Mouse (Mus musculus): ENCODE measurements around the gene Pip5k1c. TPM values are rescaled to one million over a fixed set of nuclear protein-coding genes. Genes with fewer than 3 reads are reported as not detected.
A peak's percentile ranks its signal among the peaks of the same experiment; 100 is the strongest.

Pip5k1c gene
- polyA plus RNA-seq, 1 experiment = 70.7 TPM

DNA sequence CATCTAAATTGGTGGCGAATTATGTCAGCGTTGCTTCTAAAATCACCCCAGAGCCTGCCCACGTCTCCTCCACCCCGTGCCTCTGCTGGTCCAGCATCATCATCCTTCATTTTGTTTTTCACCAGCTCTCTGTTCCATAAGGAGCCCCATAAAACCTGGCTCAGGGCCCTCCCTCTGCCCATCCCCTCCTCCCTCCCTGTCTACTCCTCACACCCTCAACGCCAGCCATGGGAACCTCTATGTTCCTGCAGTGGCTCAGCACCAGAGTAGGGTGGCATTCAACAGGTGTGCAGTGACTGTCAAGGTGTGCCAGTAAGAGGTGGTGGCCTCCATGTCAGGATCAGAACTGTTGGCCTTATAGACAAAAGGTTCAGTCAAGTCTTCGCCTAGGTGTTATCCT is 2.4 kb downstream of the Pip5k1c start:
- no peaks in the 10 kb centered on the region for H3K27me3 ChIP-seq (replicated peaks; ENCODE audit: control insufficient read depth, insufficient read depth, low read length)
- no peaks in the 10 kb centered on the region for H3K36me3 ChIP-seq (ENCODE audit: control insufficient read depth, insufficient read depth, low read length)
- no peak overlapping the region for H3K27ac ChIP-seq (ENCODE audit: insufficient read depth, low read depth, low read length)
- DNase-seq = no peak
- no peak overlapping the region for H3K4me3 ChIP-seq (ENCODE audit: insufficient read depth, low read depth, low read length)
- H3K4me1 ChIP-seq (ENCODE audit: control insufficient read depth, insufficient read depth, low read length) = peaks cover 59% of the 10 kb centered on the region
- TF ChIP-seq CTCF (conservative IDR thresholded peaks at IDR 0.05; ENCODE audit: insufficient read depth, insufficient read length, low read depth, low read length) (no peak), POLR2A (IDR thresholded peaks at IDR 0.05; ENCODE audit: low read depth, low read length) (no peak)
- 82% methylated on average over 6 of the region's 6 CpGs for WGBS

DNA sequence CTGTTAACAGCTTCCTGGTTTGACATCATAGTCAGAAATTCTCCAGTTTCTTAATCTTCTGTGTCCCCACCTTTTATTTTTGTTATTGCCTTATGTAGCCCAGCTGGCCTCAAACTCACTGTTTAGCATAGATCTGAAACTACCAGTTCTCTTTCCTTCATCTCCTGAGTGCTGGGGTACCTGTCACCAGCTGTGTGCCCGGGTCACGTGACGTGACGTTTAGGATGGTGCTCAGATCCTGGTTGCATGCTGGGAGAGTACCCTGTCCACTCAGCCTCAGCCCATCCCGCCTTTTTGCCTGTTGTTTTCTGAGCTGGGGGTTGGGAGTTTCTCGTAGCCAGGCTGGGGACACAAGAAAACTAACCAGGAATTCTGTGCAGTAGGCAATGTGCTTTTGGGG is 4.5 kb downstream of the Pip5k1c start:
- Histone ChIP-seq H3K4me3 (ENCODE audit: insufficient read depth, low read depth, low read length) (no peak overlapping the region), H3K36me3 (ENCODE audit: control insufficient read depth, insufficient read depth, low read length) (no peaks in the 10 kb centered on the region), H3K4me1 (ENCODE audit: control insufficient read depth, insufficient read depth, low read length) (peaks cover 77% of the 10 kb centered on the region), H3K27ac (ENCODE audit: insufficient read depth, low read depth, low read length) (peak overlapping the region; percentile 99), H3K27me3 (replicated peaks; ENCODE audit: control insufficient read depth, insufficient read depth, low read length) (no peaks in the 10 kb centered on the region)
- TF ChIP-seq CTCF (conservative IDR thresholded peaks at IDR 0.05; ENCODE audit: insufficient read depth, insufficient read length, low read depth, low read length) (no peak), POLR2A (IDR thresholded peaks at IDR 0.05; ENCODE audit: low read depth, low read length) (no peak)
- WGBS = 51% methylated on average over 6 of the region's 6 CpGs
- DNase-seq = no peak

DNA sequence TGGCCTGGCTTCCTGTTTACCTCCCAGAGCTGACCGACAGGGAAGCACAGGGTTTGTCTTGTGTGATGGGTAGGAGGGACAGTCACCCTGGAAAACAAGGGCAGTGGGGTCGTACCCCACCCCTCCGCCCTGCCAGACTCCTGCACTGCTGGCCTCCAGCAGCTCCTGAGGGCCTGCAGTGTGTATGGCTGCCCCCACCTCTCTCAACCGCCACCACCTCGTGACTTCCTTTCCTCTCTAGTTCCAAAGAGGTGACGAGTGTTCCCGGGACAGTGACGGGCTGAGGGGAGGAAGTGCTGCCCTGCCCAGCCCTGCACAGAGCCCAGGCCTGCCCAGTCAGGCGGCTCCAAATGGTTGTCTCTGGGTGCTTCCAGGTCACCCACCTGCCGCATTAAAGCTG is 5.1 kb downstream of the Pip5k1c start:
- H3K27ac ChIP-seq (ENCODE audit: insufficient read depth, low read depth, low read length) = peak overlapping the region; percentile 99
- peak; percentile 87 for DNase-seq
- no peaks in the 10 kb centered on the region for H3K27me3 ChIP-seq (replicated peaks; ENCODE audit: control insufficient read depth, insufficient read depth, low read length)
- no peaks in the 10 kb centered on the region for H3K36me3 ChIP-seq (ENCODE audit: control insufficient read depth, insufficient read depth, low read length)
- 23% methylated on average over 10 of the region's 10 CpGs for WGBS
- H3K4me1 ChIP-seq (ENCODE audit: control insufficient read depth, insufficient read depth, low read length) = peaks cover 80% of the 10 kb centered on the region
- peak overlapping the region; percentile 2; the same call in 1 of the 2 replicates for H3K4me3 ChIP-seq (ENCODE audit: insufficient read depth, low read depth, low read length)
- TF ChIP-seq POLR2A (IDR thresholded peaks at IDR 0.05; ENCODE audit: low read depth, low read length) (no peak), CTCF (conservative IDR thresholded peaks at IDR 0.05; ENCODE audit: insufficient read depth, insufficient read length, low read depth, low read length) (no peak)

DNA sequence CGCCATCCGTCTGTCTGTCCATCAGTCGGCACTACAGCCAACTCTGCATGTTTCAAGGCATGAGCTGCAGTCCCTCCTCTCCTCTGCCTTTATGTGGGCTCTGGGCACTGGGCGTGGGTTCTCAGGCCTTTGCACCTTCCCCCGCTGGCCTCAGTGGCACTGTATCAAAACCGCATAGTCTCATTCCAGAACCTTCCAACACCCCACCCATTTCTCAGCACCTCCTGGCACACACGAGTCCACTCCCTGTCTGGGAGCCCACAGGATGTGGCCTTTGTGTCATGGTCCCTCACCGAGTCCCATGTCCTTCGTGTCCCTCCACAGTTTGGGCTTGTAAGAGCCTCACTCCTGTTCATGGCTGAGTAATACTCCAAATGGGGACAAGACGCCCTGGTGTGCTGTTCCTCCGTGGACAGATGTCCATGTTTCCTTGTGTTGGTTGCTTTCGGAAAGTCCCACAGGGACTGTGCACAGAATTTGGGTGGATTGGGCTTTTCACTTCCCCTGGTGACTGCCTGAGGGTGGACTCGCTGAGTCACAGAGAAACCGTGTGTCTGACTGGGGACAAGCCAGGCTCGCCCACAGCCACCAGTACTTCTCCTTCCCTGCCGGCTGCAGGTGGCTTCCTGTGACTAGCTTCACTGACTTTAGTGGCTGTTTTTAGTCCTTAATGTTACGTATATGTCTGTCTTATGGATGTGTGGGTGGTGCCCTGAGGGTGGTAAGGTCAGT is 5.8 kb downstream of the Pip5k1c start:
- no peaks in the 10 kb centered on the region for H3K36me3 ChIP-seq (ENCODE audit: control insufficient read depth, insufficient read depth, low read length)
- H3K4me3 ChIP-seq (ENCODE audit: insufficient read depth, low read depth, low read length) = no peak overlapping the region
- peak; percentile 43 for DNase-seq
- 62% methylated on average over 17 of the region's 17 CpGs for WGBS
- H3K27me3 ChIP-seq (replicated peaks; ENCODE audit: control insufficient read depth, insufficient read depth, low read length) = no peaks in the 10 kb centered on the region
- peaks cover 86% of the 10 kb centered on the region for H3K4me1 ChIP-seq (ENCODE audit: control insufficient read depth, insufficient read depth, low read length)
- H3K27ac ChIP-seq (ENCODE audit: insufficient read depth, low read depth, low read length) = peak overlapping the region; percentile 99
- TF ChIP-seq CTCF (conservative IDR thresholded peaks at IDR 0.05; ENCODE audit: insufficient read depth, insufficient read length, low read depth, low read length) (no peak), POLR2A (IDR thresholded peaks at IDR 0.05; ENCODE audit: low read depth, low read length) (no peak)

- TF ChIP-seq POLR2A (IDR thresholded peaks at IDR 0.05; ENCODE audit: low read depth, low read length) = peak; percentile 65
- 0 out of 2 replicates have a peak, but pooled peaks have one; percentile 0 for TF ChIP-seq CTCF (conservative IDR thresholded peaks at IDR 0.05; ENCODE audit: insufficient read depth, insufficient read length, low read depth, low read length)
- no peaks in the 10 kb centered on the region for H3K36me3 ChIP-seq (ENCODE audit: control insufficient read depth, insufficient read depth, low read length)
- H3K27ac ChIP-seq (ENCODE audit: insufficient read depth, low read depth, low read length) = peak overlapping the region; percentile 99
- peak overlapping the region; percentile 17; the same call in 1 of the 2 replicates for H3K4me3 ChIP-seq (ENCODE audit: insufficient read depth, low read depth, low read length)
- peak; percentile 88 for DNase-seq
- WGBS = 51% methylated on average over 14 of the region's 14 CpGs
- H3K27me3 ChIP-seq (replicated peaks; ENCODE audit: control insufficient read depth, insufficient read depth, low read length) = no peaks in the 10 kb centered on the region
- peaks cover 84% of the 10 kb centered on the region for H3K4me1 ChIP-seq (ENCODE audit: control insufficient read depth, insufficient read depth, low read length)
These were observed 7.0 kb downstream of the Pip5k1c start for GRCm38 (mm10) chr10:81299585-81300351.

DNA sequence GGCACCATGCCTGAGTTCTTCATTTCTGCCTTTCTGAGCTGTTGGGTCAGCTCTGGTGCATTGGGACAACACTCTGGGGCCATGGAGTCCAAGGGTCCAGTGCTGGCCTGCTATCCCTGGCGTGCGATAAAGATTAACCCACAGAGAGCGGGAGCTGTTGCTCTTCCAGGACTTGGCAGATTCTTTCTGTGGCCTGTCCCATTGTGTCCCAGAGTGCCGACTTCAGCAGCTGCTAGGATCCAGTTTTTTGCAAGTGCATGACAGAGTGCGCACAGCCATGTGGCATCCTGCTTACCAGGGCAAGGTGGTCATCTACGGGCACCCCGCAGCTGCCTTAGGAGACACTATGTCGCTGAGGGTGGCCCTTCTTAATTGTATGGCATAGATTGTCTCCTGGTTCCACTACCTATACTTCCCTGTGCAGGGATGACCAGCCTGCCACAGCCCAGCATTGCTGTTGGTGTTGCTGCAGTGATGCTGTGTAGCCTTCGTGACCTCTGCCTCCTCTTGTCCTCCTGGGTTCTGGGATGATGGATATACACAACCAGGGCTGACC is 7.7 kb downstream of the Pip5k1c start:
- Histone ChIP-seq H3K36me3 (ENCODE audit: control insufficient read depth, insufficient read depth, low read length) (no peaks in the 10 kb centered on the region), H3K4me3 (ENCODE audit: insufficient read depth, low read depth, low read length) (peak overlapping the region; percentile 17; the same call in 1 of the 2 replicates), H3K27ac (ENCODE audit: insufficient read depth, low read depth, low read length) (peak overlapping the region; percentile 99), H3K27me3 (replicated peaks; ENCODE audit: control insufficient read depth, insufficient read depth, low read length) (no peaks in the 10 kb centered on the region), H3K4me1 (ENCODE audit: control insufficient read depth, insufficient read depth, low read length) (peaks cover 77% of the 10 kb centered on the region)
- peak; percentile 92 for DNase-seq
- TF ChIP-seq POLR2A (IDR thresholded peaks at IDR 0.05; ENCODE audit: low read depth, low read length) (no peak), CTCF (conservative IDR thresholded peaks at IDR 0.05; ENCODE audit: insufficient read depth, insufficient read length, low read depth, low read length) (no peak)
- WGBS = 42% methylated on average over 9 of the region's 9 CpGs

DNA sequence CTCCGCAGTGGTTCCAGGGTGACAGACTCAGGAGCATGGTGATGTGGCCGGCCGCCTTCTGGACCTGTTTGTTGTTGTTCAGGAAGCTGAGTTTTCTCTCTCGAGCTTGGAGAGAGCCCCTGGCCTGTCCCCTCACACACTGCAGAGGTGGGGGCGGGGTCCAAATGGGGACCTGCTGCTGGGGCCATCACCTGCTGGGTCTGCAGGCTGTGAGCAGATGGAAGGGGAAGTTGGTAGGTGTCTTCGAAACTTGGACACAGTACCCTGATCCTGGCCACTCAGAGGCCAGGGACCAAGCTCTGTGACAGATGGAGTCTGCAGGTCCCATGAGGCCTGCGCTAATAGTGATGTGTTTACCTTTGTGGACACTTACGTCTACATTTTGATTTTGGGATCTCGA is 8.6 kb downstream of the Pip5k1c start:
- no peaks in the 10 kb centered on the region for H3K36me3 ChIP-seq (ENCODE audit: control insufficient read depth, insufficient read depth, low read length)
- whole genome bisulfite sequencing = 65% methylated on average over 9 of the region's 9 CpGs
- TF ChIP-seq CTCF (conservative IDR thresholded peaks at IDR 0.05; ENCODE audit: insufficient read depth, insufficient read length, low read depth, low read length) = no peak
- no peak for TF ChIP-seq POLR2A (IDR thresholded peaks at IDR 0.05; ENCODE audit: low read depth, low read length)
- no peak for DNase-seq
- H3K4me1 ChIP-seq (ENCODE audit: control insufficient read depth, insufficient read depth, low read length) = peaks cover 71% of the 10 kb centered on the region
- no peak overlapping the region for H3K27ac ChIP-seq (ENCODE audit: insufficient read depth, low read depth, low read length)
- no peak overlapping the region for H3K4me3 ChIP-seq (ENCODE audit: insufficient read depth, low read depth, low read length)
- H3K27me3 ChIP-seq (replicated peaks; ENCODE audit: control insufficient read depth, insufficient read depth, low read length) = no peaks in the 10 kb centered on the region
